Mouse (Mus musculus) hematopoietic stem cell, adult 5-6 weeks (primary cell): ENCODE results near the gene Amh. TPM values are rescaled to one million over a fixed set of nuclear protein-coding genes. Genes with fewer than 3 reads are reported as not detected.
A peak's percentile ranks its signal among the peaks of the same experiment; 100 is the strongest.

Experiments used
- ATAC-seq, 2 experiments: fragments of 125-278 bp in 1 of 2; replicated peaks in 1 of 2; 2 replicates each; pipeline ENCODE4 v1.8.0; 2016 to 2017; ENCODE audit warnings: inconsistent platforms in 2 of 2, mild to moderate bottlenecking in 2 of 2, moderate number of reproducible peaks in 2 of 2, low read depth in 1 of 2, moderate TSS enrichment in 1 of 2; ENCODE audit not compliant: low FRiP score in 2 of 2, poor library complexity in 2 of 2, severe bottlenecking in 2 of 2, insufficient read depth in 1 of 2, low TSS enrichment in 1 of 2
- total RNA-seq: library from RNA; stranded (forward); fragments of 172-1452, 232-1000 nt; gene quantifications from 2 replicates; pipeline ENCODE4 v1.2.3, GENCODE M21; 2017

Gene Amh
- total RNA-seq, 1 experiment from 2014 or later: 0.15 TPM

GRCm38 (mm10) chr10:80837827-80838226 lies 32.8 kb downstream of the Amh start:
- no peak for ATAC-seq

- ATAC-seq: no peak
These were observed 33.4 kb downstream of the Amh start for GRCm38 (mm10) chr10:80838346-80838912.

GRCm38 (mm10) chr10:80839848-80840247 lies 34.8 kb downstream of the Amh start:
- ATAC-seq: no peak

- no peak for ATAC-seq
These were observed 36.6 kb downstream of the Amh start for GRCm38 (mm10) chr10:80841685-80842084.

GRCm38 (mm10) chr10:80842334-80842733 lies 37.3 kb downstream of the Amh start:
- no peak for ATAC-seq

- no peak for ATAC-seq
These were observed 38.3 kb downstream of the Amh start for GRCm38 (mm10) chr10:80843087-80843930.

- no peak for ATAC-seq
These were observed 39.0 kb downstream of the Amh start, which contains the start of gene Lingo3 for GRCm38 (mm10) chr10:80843931-80844547. TSS of gene Lingo3 (minus strand) at chr10:80844039.

GRCm38 (mm10) chr10:80845055-80845693 lies 40.1 kb downstream of the Amh start:
- no peak for ATAC-seq

- no peak for ATAC-seq
These were observed 40.7 kb downstream of the Amh start for GRCm38 (mm10) chr10:80845732-80846131.

- peak; percentile 66 to 88 for ATAC-seq
These were observed 43.5 kb downstream of the Amh start for GRCm38 (mm10) chr10:80848571-80848970.

- ATAC-seq: peak; percentile 65 to 66
These were observed 50.1 kb downstream of the Amh start, which contains the start of the genes Lsm7 and Sppl2b for GRCm38 (mm10) chr10:80854913-80855748. TSS of gene Lsm7 (minus strand) at chr10:80855209. TSS of gene Sppl2b (plus strand) at chr10:80855275.

GRCm38 (mm10) chr10:80855749-80856073 lies 50.7 kb downstream of the Amh start:
- peak in 1 of 2 experiments; percentile 5; a peak in 1 of 4 replicates for ATAC-seq

- 0 out of 4 replicates have a peak, but pooled peaks of 1 of the 2 experiments have one; percentile 29 for ATAC-seq
These were observed 51.2 kb downstream of the Amh start for GRCm38 (mm10) chr10:80856267-80856666.

GRCm38 (mm10) chr10:80856908-80857307 lies 51.9 kb downstream of the Amh start:
- no peak for ATAC-seq
